Mouse (Mus musculus) hindbrain, embryonic 11.5 days (tissue): ENCODE results near the gene Klhl7. TPM values are rescaled to one million over a fixed set of nuclear protein-coding genes. Genes with fewer than 3 reads are reported as not detected.

Experiments
- ATAC-seq: fragments of 200-750 bp; cut with Nextera tagmentation; 2 replicates; pipeline ENCODE4 v1.8.0; 2017; ENCODE audit warnings: mild to moderate bottlenecking, moderate TSS enrichment, moderate library complexity; ENCODE audit not compliant: low FRiP score
- DNase-seq: peaks from one replicate; pipeline ENCODE4 v3.0.0-alpha.2; 2015; ENCODE audit warnings: low spot score
- H3K27ac ChIP-seq: fragments of 300-500 bp; sonication (generic); 2 replicates; pipeline ENCODE4 v1.5.1; 2014; ENCODE audit warnings: mild to moderate bottlenecking, low read depth, low read length
- H3K27me3 ChIP-seq: fragments of 300-500 bp; sonication (generic); 2 replicates; pipeline ENCODE4 v1.6.1; 2014; ENCODE audit warnings: mild to moderate bottlenecking, low read length, moderate library complexity, mixed read lengths; ENCODE audit not compliant: control insufficient read depth, insufficient read depth
- H3K36me3 ChIP-seq: fragments of 300-500 bp; sonication (generic); 2 replicates; pipeline ENCODE4 v1.6.1; 2014; ENCODE audit warnings: mild to moderate bottlenecking, low read length, moderate library complexity, mixed read lengths; ENCODE audit not compliant: control insufficient read depth, insufficient read depth
- H3K4me1 ChIP-seq: fragments of 300-500 bp; sonication (generic); replicated peaks from 2 replicates; pipeline ENCODE4 v1.6.1; 2014; ENCODE audit warnings: low read length, mixed read lengths; ENCODE audit not compliant: control insufficient read depth, insufficient read depth
- H3K4me2 ChIP-seq: fragments of 300-500 bp; sonication (generic); replicated peaks from 2 replicates; pipeline ENCODE4 v1.6.1; 2014; ENCODE audit warnings: mild to moderate bottlenecking, low read depth, low read length
- H3K4me3 ChIP-seq: fragments of 300-500 bp; sonication (generic); 2 replicates; pipeline ENCODE4 v1.5.1; 2014; ENCODE audit warnings: low read depth, low read length
- H3K9ac ChIP-seq: fragments of 300-500 bp; sonication (generic); 2 replicates; pipeline ENCODE4 v1.6.1; 2014; ENCODE audit warnings: low read depth, low read length
- H3K9me3 ChIP-seq: fragments of 300-500 bp; sonication (generic); 2 replicates; pipeline ENCODE4 v1.6.1; 2016; ENCODE audit warnings: low read length; ENCODE audit not compliant: control insufficient read depth
- WGBS: fragments of 180-500 bp; shearing (Covaris S2); extraction: QIAGEN DNeasy Blood & Tissue Kit; methylation state at CpG from one replicate; pipeline ENCODE4 v1.1.7; 2014; 5-methylcytosine and 5-hydroxymethylcytosine counted together
- polyA plus RNA-seq: library from polyadenylated mRNA; unstranded; fragments of >200 nt; fragmentation: Nextera tagmentation; extraction: Ambion mirVana; gene quantifications from 2 replicates; pipeline ENCODE4 v1.2.1, GENCODE M21; 2014

Klhl7 gene
- polyA plus RNA-seq, 1 experiment from 2014 or later, result 95.6 TPM

- peaks cover 5% of the 10 kb centered on the region; the same call in 1 of the 2 replicates for H3K4me1 ChIP-seq
- no peak overlapping the region for H3K27ac ChIP-seq
- 85% methylated on average over 1 of the region's 1 CpGs for WGBS
- H3K9me3 ChIP-seq, result no peaks in the 10 kb centered on the region
- no peak overlapping the region for H3K4me3 ChIP-seq
- ATAC-seq (no peak), DNase-seq (no peak)
- H3K9ac ChIP-seq, result no peak overlapping the region
- no peak overlapping the region for H3K4me2 ChIP-seq
- H3K36me3 ChIP-seq, result no peaks in the 10 kb centered on the region
- no peaks in the 10 kb centered on the region for H3K27me3 ChIP-seq
Observed at GRCm38 (mm10) chr5:24125910-24126636, 25.7 kb downstream of the Klhl7 start.

GRCm38 (mm10) chr5:24126967-24127366 is 26.6 kb downstream of the Klhl7 start:
- ATAC-seq, result no peak
- Histone ChIP-seq H3K4me1 (peaks cover 5% of the 10 kb centered on the region; the same call in 1 of the 2 replicates), H3K36me3 (no peaks in the 10 kb centered on the region), H3K9me3 (no peaks in the 10 kb centered on the region), H3K27me3 (no peaks in the 10 kb centered on the region), H3K4me3 (no peak overlapping the region), H3K9ac (no peak overlapping the region), H3K27ac (no peak overlapping the region), H3K4me2 (no peak overlapping the region)
- 89% methylated on average over 4 of the region's 4 CpGs for WGBS
- DNase-seq, result no peak

- H3K27me3 ChIP-seq, result no peaks in the 10 kb centered on the region
- peaks cover 9% of the 10 kb centered on the region; the same call in 1 of the 2 replicates for H3K36me3 ChIP-seq
- no peak overlapping the region for H3K9ac ChIP-seq
- no peaks in the 10 kb centered on the region for H3K4me1 ChIP-seq
- no peak overlapping the region for H3K4me3 ChIP-seq
- ATAC-seq (no peak), DNase-seq (no peak)
- H3K9me3 ChIP-seq, result no peaks in the 10 kb centered on the region
- H3K4me2 ChIP-seq, result no peak overlapping the region
- 94% methylated on average over 5 of the region's 5 CpGs for WGBS
- no peak overlapping the region for H3K27ac ChIP-seq
Observed at GRCm38 (mm10) chr5:24146964-24147363, 46.6 kb downstream of the Klhl7 start.

GRCm38 (mm10) chr5:24152199-24152598 is 51.8 kb downstream of the Klhl7 start:
- no peak overlapping the region for H3K4me3 ChIP-seq
- DNase-seq, result no peak
- no peak overlapping the region for H3K27ac ChIP-seq
- H3K36me3 ChIP-seq, result 0 out of 2 replicates have a peak, but pooled peaks cover 9% of the 10 kb centered on the region
- no peak overlapping the region for H3K4me2 ChIP-seq
- no peak overlapping the region for H3K9ac ChIP-seq
- no peaks in the 10 kb centered on the region for H3K9me3 ChIP-seq
- no peaks in the 10 kb centered on the region for H3K27me3 ChIP-seq
- H3K4me1 ChIP-seq, result no peaks in the 10 kb centered on the region
- ATAC-seq, result no peak

- H3K36me3 ChIP-seq, result 0 out of 2 replicates have a peak, but pooled peaks cover 6% of the 10 kb centered on the region
- H3K9ac ChIP-seq, result no peak overlapping the region
- H3K4me2 ChIP-seq, result no peak overlapping the region
- H3K27me3 ChIP-seq, result no peaks in the 10 kb centered on the region
- ATAC-seq, result no peak
- H3K4me3 ChIP-seq, result no peak overlapping the region
- no peaks in the 10 kb centered on the region for H3K9me3 ChIP-seq
- no peaks in the 10 kb centered on the region for H3K4me1 ChIP-seq
- no peak overlapping the region for H3K27ac ChIP-seq
- 96% methylated on average over 6 of the region's 6 CpGs for WGBS
- no peak for DNase-seq
Observed at GRCm38 (mm10) chr5:24156774-24157173, 56.4 kb downstream of the Klhl7 start.

GRCm38 (mm10) chr5:24164789-24165445 is 64.5 kb downstream of the Klhl7 start, which contains the start of gene Nupl2:
Nupl2 (plus strand) TSS chr5:24164963.
- ATAC-seq (peak; percentile 97), DNase-seq (peak; percentile 97)
- WGBS, result under 1% methylated on average over 50 of the region's 52 CpGs
- H3K36me3 ChIP-seq, result no peaks in the 10 kb centered on the region
- peak within 1 kb of the TSS; percentile 70 for H3K4me2 ChIP-seq
- H3K4me3 ChIP-seq, result peak within 1 kb of the TSS; percentile 73
- peak within 1 kb of the TSS; percentile 81 for H3K9ac ChIP-seq
- no peaks in the 10 kb centered on the region for H3K27me3 ChIP-seq
- 0 out of 2 replicates have a peak within 1 kb of the TSS, but pooled peaks have one; percentile 2 for H3K27ac ChIP-seq
- no peaks in the 10 kb centered on the region for H3K9me3 ChIP-seq
- 0 out of 2 replicates have a peak, but pooled peaks cover 2% of the 10 kb centered on the region for H3K4me1 ChIP-seq

GRCm38 (mm10) chr5:24167263-24167662 is 66.9 kb downstream of the Klhl7 start:
- 54% methylated on average over 5 of the region's 5 CpGs for WGBS
- H3K27ac ChIP-seq, result no peak overlapping the region
- peak; percentile 7 for DNase-seq
- H3K4me3 ChIP-seq, result no peak overlapping the region
- no peak for ATAC-seq
- no peaks in the 10 kb centered on the region for H3K9me3 ChIP-seq
- H3K27me3 ChIP-seq, result no peaks in the 10 kb centered on the region
- H3K9ac ChIP-seq, result no peak overlapping the region
- H3K36me3 ChIP-seq, result no peaks in the 10 kb centered on the region
- H3K4me1 ChIP-seq, result 0 out of 2 replicates have a peak, but pooled peaks cover 2% of the 10 kb centered on the region
- no peak overlapping the region for H3K4me2 ChIP-seq

GRCm38 (mm10) chr5:24169881-24170280 is 69.5 kb downstream of the Klhl7 start:
- Histone ChIP-seq H3K36me3 (0 out of 2 replicates have a peak, but pooled peaks cover 2% of the 10 kb centered on the region), H3K27ac (no peak overlapping the region), H3K27me3 (no peaks in the 10 kb centered on the region), H3K9ac (no peak overlapping the region), H3K4me2 (no peak overlapping the region), H3K4me3 (no peak overlapping the region), H3K9me3 (no peaks in the 10 kb centered on the region), H3K4me1 (0 out of 2 replicates have a peak, but pooled peaks cover 2% of the 10 kb centered on the region)
- WGBS, result 93% methylated on average over 6 of the region's 6 CpGs
- ATAC-seq, result no peak
- no peak for DNase-seq
